8 mouse cellular contexts compared by ENCODE assay signal in genomic region chr10:82901436-82901835, GRCm38 (mm10). TPM values are rescaled to one million over a fixed set of nuclear protein-coding genes. Genes with fewer than 3 reads are reported as not detected.
DNase-seq lines count a peak whose midpoint lies in the region; ATAC-seq and TF ChIP-seq lines count a peak whose summit lies in the region.

No protein-coding gene starts in this region.

- no peaks in the 10 kb centered on the region for H3K9me3 ChIP-seq in embryonic facial prominence, embryonic 11.5 days (replicated peaks; ENCODE audit: control insufficient read depth, low read length)
- H3K9me3 ChIP-seq in limb, embryonic 11.5 days (ENCODE audit: control insufficient read depth, low read length), result no peaks in the 10 kb centered on the region
- H3K9me3 ChIP-seq in midbrain, embryonic 16.5 days (replicated peaks; ENCODE audit: control insufficient read depth, low read length, poor library complexity, severe bottlenecking), result no peaks in the 10 kb centered on the region

- H3K4me1 ChIP-seq in embryonic facial prominence, embryonic 11.5 days (ENCODE audit: control insufficient read depth, insufficient read depth, low read length), result no peaks in the 10 kb centered on the region
- 0 out of 2 replicates have a peak, but pooled peaks cover 5% of the 10 kb centered on the region for H3K4me1 ChIP-seq in limb, embryonic 11.5 days (ENCODE audit: control insufficient read depth, insufficient read depth, low read length)
- H3K4me1 ChIP-seq in midbrain, embryonic 16.5 days (ENCODE audit: control insufficient read depth, insufficient read depth, low read length), result peaks cover 17% of the 10 kb centered on the region
- no peaks in the 10 kb centered on the region; the same call in 1 of the 2 replicates for H3K4me1 ChIP-seq in spleen, adult 2 months (ENCODE audit: control insufficient read depth, insufficient read depth, insufficient read length)

- 0 out of 2 replicates have a peak, but pooled peaks have one; percentile 50 for ATAC-seq in embryonic facial prominence, embryonic 11.5 days (replicated peaks; ENCODE audit: insufficient number of reproducible peaks, low FRiP score, low TSS enrichment, low read depth)
- 0 out of 2 replicates have a peak, but pooled peaks have one; percentile 28 for ATAC-seq in limb, embryonic 11.5 days (ENCODE audit: insufficient number of reproducible peaks, low FRiP score, low TSS enrichment, low read depth)
- peak; percentile 38; the same call in 1 of the 2 replicates for ATAC-seq in midbrain, embryonic 16.5 days

- no peak overlapping the region; the same call in 1 of the 2 replicates for H3K9ac ChIP-seq in embryonic facial prominence, embryonic 11.5 days (replicated peaks; ENCODE audit: low read length)
- no peak overlapping the region for H3K9ac ChIP-seq in limb, embryonic 11.5 days (ENCODE audit: low read length)
- no peak overlapping the region for H3K9ac ChIP-seq in midbrain, embryonic 16.5 days (ENCODE audit: low read depth, low read length)

- H3K27me3 ChIP-seq in embryonic facial prominence, embryonic 11.5 days (ENCODE audit: control insufficient read depth, insufficient read depth, low read length), result no peaks in the 10 kb centered on the region
- no peaks in the 10 kb centered on the region for H3K27me3 ChIP-seq in limb, embryonic 11.5 days (ENCODE audit: control insufficient read depth, insufficient read depth, low read length)
- H3K27me3 ChIP-seq in midbrain, embryonic 16.5 days (ENCODE audit: control insufficient read depth, insufficient read depth, low read depth, low read length), result no peaks in the 10 kb centered on the region
- H3K27me3 ChIP-seq in spleen, adult 2 months (ENCODE audit: control insufficient read depth, insufficient read depth, low read length), result no peaks in the 10 kb centered on the region

- peak; percentile 81 for DNase-seq in 3T3-L1 (ENCODE audit: low read depth, low spot score)
- peak; percentile 91 for DNase-seq in adrenal gland, postnatal 14 days
- DNase-seq in embryonic facial prominence, embryonic 11.5 days (ENCODE audit: low spot score), result peak; percentile 86
- DNase-seq in heart, adult 8-10 months (ENCODE audit: low spot score), result peak; percentile 82
- peak; percentile 71 to 91 for DNase-seq in kidney, adult 8-10 months
- peak; percentile 93 for DNase-seq in limb, embryonic 11.5 days (ENCODE audit: low spot score)
- DNase-seq in spleen, adult 2 months (ENCODE audit: low read depth in 1 of 2, low spot score in 2 of 2), result peak; percentile 44 to 86

- TF ChIP-seq CTCF in spleen, adult 2 months (IDR thresholded peaks at IDR 0.05; ENCODE audit: extremely low read depth, insufficient read depth, insufficient read length, insufficient replicate concordance), result peak; percentile 93

- no peak overlapping the region for H3K4me2 ChIP-seq in embryonic facial prominence, embryonic 11.5 days (ENCODE audit: low read depth, low read length)
- H3K4me2 ChIP-seq in limb, embryonic 11.5 days (ENCODE audit: low read depth, severe bottlenecking), result no peak overlapping the region
- H3K4me2 ChIP-seq in midbrain, embryonic 16.5 days (ENCODE audit: low read length), result no peak overlapping the region

- WGBS in embryonic facial prominence, embryonic 11.5 days, result 4% methylated on average over 7 of the region's 7 CpGs
- WGBS in limb, embryonic 11.5 days, result 13% methylated on average over 7 of the region's 7 CpGs
- 7% methylated on average over 7 of the region's 7 CpGs for WGBS in midbrain, embryonic 16.5 days
- WGBS in spleen, adult 2 months, result 5% methylated on average over 7 of the region's 7 CpGs

- H3K27ac ChIP-seq in embryonic facial prominence, embryonic 11.5 days (replicated peaks; ENCODE audit: low read depth, low read length), result no peak overlapping the region
- H3K27ac ChIP-seq in limb, embryonic 11.5 days (replicated peaks; ENCODE audit: low read depth, low read length), result no peak overlapping the region
- peak overlapping the region; percentile 70 for H3K27ac ChIP-seq in midbrain, embryonic 16.5 days (ENCODE audit: low read length)
- H3K27ac ChIP-seq in spleen, adult 2 months (ENCODE audit: insufficient read depth, low read length), result no peak overlapping the region

- peaks cover 2% of the 10 kb centered on the region; the same call in 1 of the 2 replicates for H3K36me3 ChIP-seq in embryonic facial prominence, embryonic 11.5 days (replicated peaks; ENCODE audit: control insufficient read depth, insufficient read depth, low read depth, low read length)
- H3K36me3 ChIP-seq in limb, embryonic 11.5 days (ENCODE audit: control insufficient read depth, insufficient read depth, low read length), result peaks cover 2% of the 10 kb centered on the region; the same call in 1 of the 2 replicates
- peaks cover 5% of the 10 kb centered on the region for H3K36me3 ChIP-seq in midbrain, embryonic 16.5 days (ENCODE audit: control insufficient read depth, insufficient read depth, low read length)
- peaks cover 3% of the 10 kb centered on the region; the same call in 1 of the 2 replicates for H3K36me3 ChIP-seq in spleen, adult 2 months (ENCODE audit: control insufficient read depth, insufficient read depth, low read length)

- no peak overlapping the region for H3K4me3 ChIP-seq in embryonic facial prominence, embryonic 11.5 days (ENCODE audit: low read depth, low read length)
- H3K4me3 ChIP-seq in limb, embryonic 11.5 days (ENCODE audit: low read depth, low read length), result no peak overlapping the region
- H3K4me3 ChIP-seq in midbrain, embryonic 16.5 days (ENCODE audit: low read depth, low read length), result no peak overlapping the region
- H3K4me3 ChIP-seq in spleen, adult 2 months (ENCODE audit: extremely low read depth, insufficient read depth, insufficient read length), result no peak overlapping the region

- no peak for TF ChIP-seq POLR2A in spleen, adult 2 months (IDR thresholded peaks at IDR 0.05; ENCODE audit: low read depth, low read length)

RNA-seq across cellular contexts. Expression of gene Eid3, which starts 35.0 kb away (rescaled TPM):
- total RNA-seq in adrenal gland, postnatal 14 days (2021), result 2.3 and 3.0 TPM in 2 replicates
- polyA plus RNA-seq in embryonic facial prominence, embryonic 11.5 days (2014; fragmentation: Nextera tagmentation; extraction: Ambion mirVana), result 0.58 and 0.81 TPM in 2 replicates
- total RNA-seq in heart, adult 8-10 months (2022), result 1 to 10 TPM in 1 of 4 experiments, under 1 TPM in 3; 0.40 to 1.9 (median 0.58) TPM
- polyA plus RNA-seq in limb, embryonic 11.5 days (2014; fragmentation: Nextera tagmentation; extraction: Ambion mirVana), result 0.52 and 0.62 TPM in 2 replicates
- polyA plus RNA-seq in midbrain, embryonic 16.5 days (2015; fragmentation: Nextera tagmentation; extraction: Ambion mirVana), result 0.36 and 0.42 TPM in 2 replicates
- polyA plus RNA-seq in spleen, adult 2 months (2012; rRNA removed), result 0.34 TPM in 1 of 2 replicates, not detected in the other
